Mouse (Mus musculus) gastrocnemius, postnatal 36 days (tissue): ENCODE results near the gene Eci1. TPM values are rescaled to one million over a fixed set of nuclear protein-coding genes. Genes with fewer than 3 reads are reported as not detected.

ENCODE experiments used
- DNase-seq, 2 experiments: peaks; one replicate each; pipeline ENCODE4 v3.0.0; 2022
- intact Hi-C: fragments of 180-260 bp; cut with DNase I; formaldehyde crosslinking; loops from one replicate; pipeline ENCODE4 v1.15.1; 2025
- total RNA-seq, 2 experiments: library from RNA; stranded (reverse); gene quantifications; 2 replicates each; pipeline ENCODE4 v1.2.3; 2021

Eci1 gene
- total RNA-seq, 2 experiments from 2014 or later = 129 to 179 TPM

DNA sequence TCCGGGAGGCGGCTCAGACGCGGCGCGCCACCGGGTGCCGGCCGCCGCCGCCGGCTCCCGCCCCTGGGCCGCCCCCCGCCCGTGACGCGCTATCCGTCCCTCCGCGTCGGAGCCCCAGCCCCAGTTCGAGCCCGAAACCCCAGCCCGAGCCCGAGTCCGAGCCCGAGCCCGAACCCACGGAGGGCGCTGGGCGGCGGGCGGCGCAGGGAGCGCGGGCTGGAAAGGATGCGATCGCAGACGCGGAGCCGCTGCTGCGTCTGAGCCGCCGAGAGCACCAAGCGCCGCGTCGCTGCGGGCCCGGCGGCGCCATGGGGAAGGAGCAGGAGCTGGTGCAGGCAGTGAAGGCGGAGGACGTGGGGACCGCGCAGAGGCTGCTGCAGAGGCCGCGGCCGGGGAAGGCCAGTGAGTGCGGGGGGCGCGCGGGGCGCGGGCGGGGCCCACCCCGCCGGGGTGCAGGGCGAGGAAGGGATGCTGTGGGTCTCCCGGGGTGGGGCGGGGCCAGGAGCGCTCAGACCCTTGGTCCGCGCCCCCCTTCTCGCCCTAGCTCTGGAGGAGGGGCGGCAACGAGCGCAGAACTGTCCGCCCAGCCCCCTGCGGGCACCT, 62.3 kb downstream of the Eci1 start:
- intact Hi-C loops = no loop called here

More for the DNA sequence above, 62.3 kb downstream of the Eci1 start:
- no peak for DNase-seq

Other genes starting within 250 kb of the Eci1 start
- 1 to 10 TPM; 2.9 to 4.4 TPM for gene Tbc1d24, start 221.1 kb upstream of the Eci1 start, total RNA-seq
- gene Ntn3, start 217.1 kb upstream of the Eci1 start, total RNA-seq = under 1 TPM; 0.33 to 0.35 TPM
- gene Tedc2, start 205.8 kb upstream of the Eci1 start, total RNA-seq = 1 to 10 TPM in 1 of 2 experiments, under 1 TPM in 1; 0.96 to 1.1 TPM
- 1 to 10 TPM in 1 of 2 experiments, under 1 TPM in 1; 0.91 to 1.1 TPM for gene Ccnf, start 175.2 kb upstream of the Eci1 start, total RNA-seq
- not detected for gene Abca17, start 75.6 kb upstream of the Eci1 start, total RNA-seq
- gene Abca3, start 74.7 kb upstream of the Eci1 start, total RNA-seq = 1 to 10 TPM; 6.5 to 7.4 TPM
- gene Rnps1, start 12.1 kb upstream of the Eci1 start, total RNA-seq = 10 to 100 TPM; 41.7 to 48.3 TPM
- gene Dnase1l2, start 16.5 kb downstream of the Eci1 start, total RNA-seq = under 1 TPM; 0.49 to 0.99 TPM
- 10 to 100 TPM in 1 of 2 experiments, 1 to 10 TPM in 1; 9.5 to 11.7 TPM for gene E4f1, start 43.7 kb downstream of the Eci1 start, total RNA-seq
- gene Pgp, start 43.8 kb downstream of the Eci1 start, total RNA-seq = 10 to 100 TPM; 50.7 to 54.6 TPM
- gene Bricd5, start 47.2 kb downstream of the Eci1 start, total RNA-seq = under 1 TPM in 1 of 2 experiments, not detected in 1; 0.26 TPM
- 10 to 100 TPM; 11.9 to 12.1 TPM for gene Mlst8, start 52.4 kb downstream of the Eci1 start, total RNA-seq
- under 1 TPM; 0.05 TPM for gene Caskin1, start 62.0 kb downstream of the Eci1 start, total RNA-seq
- 10 to 100 TPM; 23.7 to 30.2 TPM for gene Traf7, start 101.3 kb downstream of the Eci1 start, total RNA-seq
- gene Rab26, start 107.6 kb downstream of the Eci1 start, total RNA-seq = under 1 TPM in 1 of 2 experiments, not detected in 1; 0.20 TPM
- gene Pkd1, start 123.2 kb downstream of the Eci1 start, total RNA-seq = 10 to 100 TPM; 19.8 to 20.3 TPM
- gene Tsc2, start 206.0 kb downstream of the Eci1 start, total RNA-seq = 10 to 100 TPM; 74.9 to 76.8 TPM
- gene Nthl1, start 206.0 kb downstream of the Eci1 start, total RNA-seq = 1 to 10 TPM; 2.3 TPM
- 10 to 100 TPM; 27.1 to 36.9 TPM for gene Slc9a3r2, start 223.7 kb downstream of the Eci1 start, total RNA-seq
- gene Npw, start 231.8 kb downstream of the Eci1 start, total RNA-seq = not detected
- gene Zfp598, start 243.0 kb downstream of the Eci1 start, total RNA-seq = 10 to 100 TPM; 18.0 to 18.5 TPM